Mouse (Mus musculus) ES-Bruce4 (cell line): ENCODE results near the gene Fgf10. TPM values are rescaled to one million over a fixed set of nuclear protein-coding genes. Genes with fewer than 3 reads are reported as not detected.
A peak's percentile ranks its signal among the peaks of the same experiment; 100 is the strongest.

Experiments used
- H3K27ac ChIP-seq: 2 replicates; pipeline ENCODE4 v1.5.1; 2012; ENCODE audit warnings: low read length, inconsistent platforms; ENCODE audit not compliant: insufficient read depth
- H3K27me3 ChIP-seq: 2 replicates; pipeline ENCODE4 v1.6.1; 2012; ENCODE audit warnings: mild to moderate bottlenecking, low read length, inconsistent platforms; ENCODE audit not compliant: control insufficient read depth, poor library complexity, insufficient read depth, severe bottlenecking
- H3K36me3 ChIP-seq: 2 replicates; pipeline ENCODE4 v1.6.1; 2012; ENCODE audit warnings: inconsistent platforms, mild to moderate bottlenecking, low read length, moderate library complexity; ENCODE audit not compliant: control insufficient read depth, poor library complexity, insufficient read depth, severe bottlenecking
- H3K4me1 ChIP-seq: one replicate; pipeline ENCODE4 v1.8.1; 2011; ENCODE audit warnings: low read length; ENCODE audit not compliant: control insufficient read depth, insufficient read depth
- H3K4me3 ChIP-seq: 2 replicates; pipeline ENCODE4 v1.5.1; 2011; ENCODE audit warnings: low read depth, mild to moderate bottlenecking, low read length
- H3K9ac ChIP-seq: 2 replicates; pipeline ENCODE4 v1.6.1; 2012; ENCODE audit warnings: low read depth, mild to moderate bottlenecking, inconsistent platforms; ENCODE audit not compliant: poor library complexity, severe bottlenecking
- H3K9me3 ChIP-seq: replicated peaks from 2 replicates; pipeline ENCODE4 v1.6.1; 2012; ENCODE audit warnings: mild to moderate bottlenecking, low read length, inconsistent platforms; ENCODE audit not compliant: control insufficient read depth, poor library complexity, insufficient read depth, severe bottlenecking
- CTCF ChIP-seq: IDR thresholded peaks from one replicate; pipeline ENCODE4 v1.8.1; 2011; ENCODE audit warnings: low read depth, low read length
- EP300 ChIP-seq: IDR thresholded peaks from 2 replicates; pipeline ENCODE4 v1.6.1; 2011; ENCODE audit warnings: low read depth, low read length; ENCODE audit not compliant: insufficient read depth
- POLR2A ChIP-seq: IDR thresholded peaks from one replicate; pipeline ENCODE4 v1.8.1; 2011; ENCODE audit warnings: low read length; ENCODE audit not compliant: insufficient read depth
- polyA plus RNA-seq: library from polyadenylated mRNA; stranded (reverse); fragments of >200 nt; gene quantifications from 2 replicates; pipeline ENCODE4 v1.2.4, GENCODE M21; 2011; ENCODE audit warnings: low read depth; ENCODE audit not compliant: missing spikeins, insufficient read depth, insufficient read length

Fgf10 gene
- polyA plus RNA-seq, 1 experiment: 1.3 TPM

- H3K9ac ChIP-seq: no peak overlapping the region
- no peak for TF ChIP-seq POLR2A
- TF ChIP-seq CTCF: no peak
- TF ChIP-seq EP300: no peak
- H3K36me3 ChIP-seq: no peaks in the 10 kb centered on the region
- no peaks in the 10 kb centered on the region for H3K27me3 ChIP-seq
- H3K9me3 ChIP-seq: no peaks in the 10 kb centered on the region
- H3K27ac ChIP-seq: no peak overlapping the region
- no peaks in the 10 kb centered on the region for H3K4me1 ChIP-seq
- no peak overlapping the region for H3K4me3 ChIP-seq
Observed at GRCm38 (mm10) chr13:118693049-118693448, 23.5 kb downstream of the Fgf10 start.

- Histone ChIP-seq H3K9ac (no peak overlapping the region), H3K4me1 (no peaks in the 10 kb centered on the region), H3K36me3 (no peaks in the 10 kb centered on the region), H3K27me3 (no peaks in the 10 kb centered on the region), H3K27ac (no peak overlapping the region), H3K4me3 (no peak overlapping the region), H3K9me3 (no peaks in the 10 kb centered on the region)
- TF ChIP-seq POLR2A: no peak
- no peak for TF ChIP-seq CTCF
- no peak for TF ChIP-seq EP300
Observed at GRCm38 (mm10) chr13:118695103-118695502, 25.5 kb downstream of the Fgf10 start.

GRCm38 (mm10) chr13:118703727-118704126, 34.1 kb downstream of the Fgf10 start:
- H3K27me3 ChIP-seq: no peaks in the 10 kb centered on the region
- no peak overlapping the region for H3K27ac ChIP-seq
- H3K4me3 ChIP-seq: no peak overlapping the region
- no peak for TF ChIP-seq EP300
- TF ChIP-seq POLR2A: no peak
- no peak for TF ChIP-seq CTCF
- no peaks in the 10 kb centered on the region for H3K9me3 ChIP-seq
- H3K4me1 ChIP-seq: peaks cover 4% of the 10 kb centered on the region
- H3K9ac ChIP-seq: no peak overlapping the region
- no peaks in the 10 kb centered on the region for H3K36me3 ChIP-seq

- Histone ChIP-seq H3K4me3 (no peak overlapping the region), H3K27me3 (no peaks in the 10 kb centered on the region; the same call in 1 of the 2 replicates), H3K36me3 (no peaks in the 10 kb centered on the region), H3K27ac (peak overlapping the region; percentile 76), H3K9ac (no peak overlapping the region), H3K9me3 (no peaks in the 10 kb centered on the region), H3K4me1 (peaks cover 4% of the 10 kb centered on the region)
- TF ChIP-seq POLR2A: no peak
- peak; percentile 71; the same call in 1 of the 2 replicates for TF ChIP-seq EP300
Observed at GRCm38 (mm10) chr13:118705716-118706115, 36.1 kb downstream of the Fgf10 start.

- Histone ChIP-seq H3K9me3 (no peaks in the 10 kb centered on the region), H3K27me3 (peaks cover 11% of the 10 kb centered on the region), H3K36me3 (no peaks in the 10 kb centered on the region), H3K4me3 (no peak overlapping the region), H3K27ac (no peak overlapping the region), H3K4me1 (peaks cover 4% of the 10 kb centered on the region), H3K9ac (no peak overlapping the region)
- TF ChIP-seq EP300 (no peak), POLR2A (no peak), CTCF (no peak)
Observed at GRCm38 (mm10) chr13:118709912-118710311, 40.3 kb downstream of the Fgf10 start.

GRCm38 (mm10) chr13:118713626-118714150, 44.1 kb downstream of the Fgf10 start:
- H3K27me3 ChIP-seq: peaks cover 11% of the 10 kb centered on the region
- H3K4me1 ChIP-seq: no peaks in the 10 kb centered on the region
- TF ChIP-seq CTCF: no peak
- no peak for TF ChIP-seq POLR2A
- no peak for TF ChIP-seq EP300
- peak overlapping the region; percentile 64 for H3K9ac ChIP-seq
- H3K9me3 ChIP-seq: no peaks in the 10 kb centered on the region
- H3K27ac ChIP-seq: no peak overlapping the region
- no peaks in the 10 kb centered on the region for H3K36me3 ChIP-seq
- H3K4me3 ChIP-seq: peak overlapping the region; percentile 49
